Mouse (Mus musculus): Measurements from ENCODE around the gene Tssk1. TPM values are rescaled to one million over a fixed set of nuclear protein-coding genes. Genes with fewer than 3 reads are reported as not detected.
A peak's percentile ranks its signal among the peaks of the same experiment; 100 is the strongest.

The Tssk1 gene
- total RNA-seq (2015) (not detected in 2 replicates), total RNA-seq (2017) (not detected in 2 replicates)

DNA sequence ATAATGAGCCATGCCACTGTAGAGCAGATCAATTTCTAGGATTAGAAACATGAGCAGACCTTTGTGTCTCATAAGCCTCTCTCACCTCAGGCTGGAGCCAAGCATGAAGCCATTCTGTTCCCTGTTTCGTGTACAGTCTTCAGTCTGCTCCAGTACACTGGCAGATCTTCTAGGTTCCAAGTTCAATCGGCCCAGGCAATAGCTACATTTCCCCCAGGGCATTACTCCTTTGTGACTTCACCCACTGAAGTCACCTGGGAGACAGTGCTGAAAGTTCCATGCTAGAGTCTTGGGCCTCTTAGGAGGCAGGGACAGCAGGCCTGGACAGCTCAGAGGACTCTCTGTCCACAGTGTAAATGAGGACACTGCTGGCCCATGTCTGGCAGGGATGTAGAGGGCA, at the start of gene Tssk1:
Gene Tssk1 (plus strand): TSS at position 301 of the 400 bp plus-strand sequence.
- no peak for ATAC-seq (ENCODE audit: poor library complexity, severe bottlenecking)

DNA sequence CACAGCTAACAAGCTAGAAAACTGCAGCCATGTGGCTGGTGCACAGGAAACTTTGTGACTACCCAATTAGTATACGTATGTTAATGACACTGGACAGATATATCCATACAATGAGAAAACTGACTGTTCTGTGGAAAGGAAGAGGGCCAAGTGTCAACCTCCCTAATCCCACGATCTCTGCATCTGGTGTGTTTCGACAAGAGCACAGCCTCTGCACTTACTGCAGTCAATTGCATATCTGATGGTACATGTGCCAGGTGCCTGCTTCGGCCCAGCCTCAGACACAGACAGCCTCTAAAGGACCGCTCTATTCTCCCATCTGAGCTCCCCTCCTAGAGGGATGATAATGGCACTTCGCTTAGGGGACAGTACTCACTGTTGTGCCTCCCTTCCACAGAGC, 45.6 kb upstream of the Tssk1 start:
- ATAC-seq (ENCODE audit: poor library complexity, severe bottlenecking): no peak

DNA sequence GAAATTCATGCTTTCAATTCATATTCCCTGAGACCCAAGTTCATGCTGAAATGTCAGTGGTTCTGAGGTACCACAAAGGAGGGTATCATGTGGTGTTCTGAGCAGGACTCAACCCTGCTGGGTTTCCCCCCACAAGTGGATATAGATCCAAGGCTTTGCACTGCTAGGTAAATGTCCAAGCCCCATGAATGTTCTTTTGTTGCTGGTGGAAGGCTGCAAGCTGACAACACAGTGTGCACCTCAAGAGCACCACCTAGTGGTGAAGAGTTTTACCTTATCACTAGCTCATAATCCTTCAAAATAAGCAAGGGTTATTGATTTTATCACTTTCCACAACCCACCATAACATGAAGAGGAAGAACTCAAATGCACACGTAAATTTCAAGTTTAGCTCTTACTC, 45.1 kb upstream of the Tssk1 start:
- ATAC-seq (ENCODE audit: poor library complexity, severe bottlenecking): peak; percentile 35; the same call in 1 of the 2 replicates

DNA sequence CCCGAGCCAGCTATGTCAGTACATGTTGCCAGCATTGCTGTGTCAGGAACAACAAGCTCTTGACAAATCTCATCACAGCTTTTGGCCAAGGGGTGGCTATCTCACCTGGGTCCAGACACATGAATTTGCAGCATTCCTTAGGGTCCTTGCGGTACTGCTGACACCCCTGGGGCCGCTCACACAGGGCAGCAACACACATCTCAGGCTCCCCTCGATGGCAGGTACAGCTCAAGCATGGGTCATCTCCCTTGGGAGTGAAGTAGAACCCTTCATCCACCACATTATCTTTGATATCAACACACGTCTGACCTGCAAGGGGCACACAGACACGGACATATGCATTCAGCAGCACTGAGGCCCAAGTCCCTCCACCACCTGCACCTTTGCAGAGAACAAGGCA, 44.5 kb upstream of the Tssk1 start:
- no peak for ATAC-seq (ENCODE audit: poor library complexity, severe bottlenecking)

DNA sequence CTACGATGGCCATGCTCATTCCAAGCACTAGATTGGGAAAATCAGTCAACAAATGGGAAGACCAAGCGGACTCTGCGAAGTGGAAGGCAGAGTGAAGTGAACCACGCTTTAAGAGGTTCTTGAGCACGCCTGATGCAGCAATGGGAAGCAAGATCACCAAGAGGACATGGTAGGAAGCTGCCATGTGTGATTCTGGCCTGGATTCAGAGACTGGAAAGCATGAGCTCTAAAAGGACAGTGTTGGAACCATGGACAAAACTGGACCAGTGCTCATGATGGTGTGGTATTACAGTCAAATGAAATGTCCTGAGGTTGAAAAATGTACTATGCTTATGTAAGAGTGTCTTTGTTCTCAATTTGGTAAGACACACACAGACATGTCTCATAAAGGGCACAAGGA, 42.7 kb upstream of the Tssk1 start:
- no peak for ATAC-seq (ENCODE audit: poor library complexity, severe bottlenecking)

DNA sequence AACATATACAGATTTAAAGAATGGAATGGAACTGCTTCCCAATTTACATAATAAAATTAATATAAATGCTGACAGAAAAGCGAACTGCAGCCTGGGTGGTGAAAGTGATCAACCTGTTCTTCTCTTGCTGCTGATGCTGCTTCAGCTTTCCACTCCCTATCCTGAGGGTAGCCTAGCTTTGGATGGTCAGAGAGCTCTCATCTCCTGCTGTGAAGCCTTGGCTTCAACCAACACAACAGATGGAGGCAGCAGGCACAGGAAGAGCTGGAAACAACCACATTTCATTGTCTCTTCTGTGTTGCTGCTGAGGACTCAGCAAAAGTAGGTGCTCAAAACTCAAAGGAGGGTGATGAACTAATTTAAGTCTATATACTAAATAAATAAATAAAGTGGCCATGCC, 42.2 kb upstream of the Tssk1 start:
- no peak for ATAC-seq (ENCODE audit: poor library complexity, severe bottlenecking)

DNA sequence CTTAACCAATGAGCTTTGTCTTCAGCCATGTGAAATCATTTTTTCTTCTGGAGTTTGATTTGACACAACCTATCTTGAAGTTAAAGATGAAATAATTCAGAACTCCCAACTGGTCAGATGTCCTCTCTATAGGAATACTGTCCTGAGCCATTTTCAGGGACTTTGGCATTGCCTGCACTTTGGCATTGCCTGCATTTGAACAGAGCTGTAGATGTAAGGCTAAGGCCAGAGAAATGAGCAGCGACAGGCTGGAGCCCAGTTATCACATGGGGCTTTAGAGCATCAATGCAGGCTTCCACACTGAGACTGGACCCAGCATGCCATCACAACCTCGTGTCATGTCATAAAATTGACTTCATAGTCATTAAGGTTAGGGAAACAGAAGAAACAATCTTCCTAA, 40.8 kb upstream of the Tssk1 start:
- ATAC-seq (ENCODE audit: poor library complexity, severe bottlenecking): no peak

DNA sequence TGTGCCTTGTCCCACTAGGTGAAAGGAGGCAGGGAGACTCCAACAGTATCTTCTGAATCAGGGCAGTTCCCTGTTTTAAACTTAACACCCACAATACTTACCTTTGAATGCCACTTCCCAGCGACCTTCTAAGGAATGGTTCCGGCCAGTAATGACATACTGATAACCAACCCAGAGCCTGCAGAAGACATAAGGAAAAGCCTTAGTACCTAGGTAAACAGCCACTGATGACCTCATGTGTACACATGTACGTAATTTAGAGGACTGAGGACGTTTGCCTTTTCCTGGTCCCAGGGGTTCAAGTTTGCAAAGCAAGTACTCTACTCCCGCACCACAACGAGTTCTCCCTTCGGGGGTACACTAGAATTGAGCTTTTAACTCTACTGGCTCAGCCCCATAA, 36.9 kb upstream of the Tssk1 start:
- ATAC-seq (ENCODE audit: poor library complexity, severe bottlenecking): no peak

DNA sequence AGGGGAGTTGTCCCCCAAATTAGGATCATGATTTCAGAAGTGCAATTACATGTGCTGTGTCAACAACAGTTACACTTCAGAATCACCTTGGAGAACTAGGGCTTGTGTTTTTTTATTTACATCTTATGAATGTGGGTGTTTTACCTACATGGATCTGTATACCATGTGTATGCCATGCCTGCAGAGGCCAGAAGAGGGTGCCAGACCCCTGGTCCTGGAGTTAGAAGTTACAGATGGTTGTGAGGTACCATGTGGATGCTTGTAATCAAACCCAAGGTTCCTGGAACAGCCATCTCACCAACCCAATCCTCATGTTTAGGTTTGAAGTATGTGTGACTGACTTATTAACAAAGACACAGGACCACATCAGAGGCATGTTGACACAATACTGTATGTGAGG, 35.4 kb upstream of the Tssk1 start:
- ATAC-seq (ENCODE audit: poor library complexity, severe bottlenecking): no peak

DNA sequence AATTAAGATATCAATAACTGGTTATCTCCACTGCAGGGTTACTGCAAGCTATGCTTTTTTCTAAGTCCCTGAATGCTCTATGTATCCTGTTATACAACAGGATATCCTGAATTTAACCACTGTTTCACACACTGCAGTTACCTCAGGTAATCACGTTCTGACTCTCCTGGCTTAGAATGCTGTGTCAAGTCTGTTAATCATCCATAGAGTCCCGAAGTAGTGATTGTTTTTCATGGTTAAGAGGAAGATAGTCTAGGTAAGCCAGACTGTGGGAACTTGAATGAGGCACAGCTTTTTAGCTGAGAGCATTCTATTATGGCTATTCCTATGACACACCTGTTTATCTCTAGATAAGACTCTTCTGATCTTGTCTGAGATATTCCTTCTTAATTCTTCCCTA, 28.7 kb upstream of the Tssk1 start:
- no peak for ATAC-seq (ENCODE audit: poor library complexity, severe bottlenecking)

DNA sequence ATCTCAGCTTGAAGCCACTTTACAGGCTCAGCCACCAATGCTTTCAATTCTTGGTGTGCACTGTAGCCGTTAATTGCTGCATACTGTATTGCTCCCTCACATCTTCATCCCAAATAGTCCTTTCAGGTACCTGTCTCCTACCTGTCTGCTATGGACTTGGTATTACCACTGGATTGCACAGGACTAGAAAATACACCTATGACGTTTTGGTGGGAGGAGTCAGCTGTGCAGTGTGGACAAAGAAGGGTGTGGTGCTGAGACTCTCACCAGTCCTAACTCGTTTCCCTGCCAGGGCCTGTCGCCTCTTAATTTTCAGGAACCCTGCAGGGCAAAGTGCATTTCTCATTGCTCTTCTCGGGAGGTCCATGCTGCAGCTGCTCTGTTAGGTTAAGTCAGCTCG, 28.3 kb upstream of the Tssk1 start:
- ATAC-seq (ENCODE audit: poor library complexity, severe bottlenecking): no peak

DNA sequence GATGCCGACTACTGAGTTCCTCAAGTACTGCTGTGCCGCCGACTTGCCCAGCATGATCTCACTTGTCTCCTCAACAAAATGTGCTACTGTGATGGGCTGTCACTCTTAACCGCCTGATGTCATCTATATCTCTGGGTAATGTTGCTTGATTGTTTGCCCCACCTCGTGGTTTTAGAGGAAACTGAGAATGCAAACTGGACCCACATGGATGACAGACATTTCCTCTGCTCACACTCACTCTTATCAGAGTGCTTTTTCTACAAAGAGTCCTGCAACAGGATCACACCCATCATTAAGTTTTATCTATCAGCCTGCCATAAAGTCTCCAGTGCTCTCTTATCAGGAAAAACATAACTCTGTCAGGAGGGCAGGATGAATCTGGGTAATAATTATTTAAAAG, 22.8 kb upstream of the Tssk1 start:
- no peak for ATAC-seq (ENCODE audit: poor library complexity, severe bottlenecking)

DNA sequence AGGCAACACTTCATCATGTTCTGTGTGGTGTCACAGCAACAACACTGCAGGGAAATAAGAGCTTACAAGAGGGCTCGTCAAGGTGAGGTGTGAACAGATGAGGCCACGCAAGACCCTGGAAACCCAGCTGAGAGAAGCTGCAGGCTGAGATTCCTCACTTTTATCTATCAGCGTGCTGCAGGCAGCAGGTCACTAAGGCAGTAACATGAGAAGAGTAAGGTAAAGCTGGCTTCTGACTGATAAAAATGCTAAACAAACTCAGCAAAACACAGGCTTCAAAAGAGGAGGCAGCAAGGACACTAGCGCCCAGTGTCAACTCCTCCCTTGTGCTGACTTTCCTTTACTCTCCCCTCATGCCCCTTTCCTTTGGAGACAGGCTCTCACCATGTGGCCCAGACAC, 21.0 kb upstream of the Tssk1 start:
- ATAC-seq (ENCODE audit: poor library complexity, severe bottlenecking): no peak

DNA sequence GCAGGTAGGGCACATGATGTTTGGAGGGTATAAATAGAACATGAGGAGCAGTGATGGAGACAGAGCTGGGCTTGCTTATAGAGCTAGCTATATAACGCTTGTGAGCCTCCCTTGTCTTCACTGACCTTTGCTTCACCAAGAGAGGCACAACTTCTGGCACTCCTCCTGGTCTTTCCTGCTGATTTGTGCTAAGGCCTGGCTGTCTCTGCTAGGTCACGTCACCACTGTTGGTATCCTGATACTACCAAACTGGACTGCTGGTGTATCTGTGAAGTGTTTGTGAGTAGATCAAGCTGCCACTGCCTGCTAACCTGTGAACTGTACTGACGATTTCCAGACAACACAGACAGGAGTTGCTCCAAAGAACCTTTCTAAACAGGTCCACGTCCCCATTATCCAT, 18.8 kb upstream of the Tssk1 start:
- no peak for ATAC-seq (ENCODE audit: poor library complexity, severe bottlenecking)

DNA sequence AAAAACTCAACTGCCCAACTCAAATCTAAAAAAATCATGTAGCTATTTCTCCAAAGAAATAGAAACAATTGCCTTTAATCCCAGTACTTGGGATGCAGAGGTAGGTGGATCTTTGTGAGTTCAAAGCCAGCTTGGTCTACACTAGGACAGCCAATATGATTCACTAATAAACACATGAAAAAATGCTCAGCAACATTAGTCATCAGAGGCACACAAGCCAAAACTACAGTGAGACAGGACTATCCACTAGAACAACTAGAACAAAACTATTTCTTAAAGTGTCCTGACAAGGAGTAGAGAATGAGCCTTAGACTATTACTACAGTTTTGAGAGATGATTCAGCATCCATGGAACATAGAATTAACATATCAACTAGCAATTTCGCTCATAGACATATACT, 17.9 kb upstream of the Tssk1 start:
- no peak for ATAC-seq (ENCODE audit: poor library complexity, severe bottlenecking)

DNA sequence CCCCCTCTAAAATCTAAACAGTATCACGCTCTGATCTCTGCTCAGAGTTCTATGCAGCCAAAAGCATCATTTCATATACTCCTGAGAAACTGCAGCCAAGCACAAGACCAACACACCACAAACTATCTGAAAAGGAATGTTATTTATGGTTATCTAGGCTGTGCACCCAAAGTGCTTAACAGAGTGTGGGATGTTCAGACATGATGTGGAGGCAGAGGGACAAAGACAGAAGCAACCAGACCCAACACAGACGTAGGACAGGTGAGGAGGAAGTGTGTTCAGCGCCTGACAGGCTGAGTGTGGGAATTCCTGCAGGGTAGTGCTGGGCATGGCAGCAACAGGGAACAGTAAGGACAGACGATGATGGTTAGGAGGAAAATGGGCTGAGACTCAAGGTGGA, 14.5 kb upstream of the Tssk1 start:
- no peak for ATAC-seq (ENCODE audit: poor library complexity, severe bottlenecking)

DNA sequence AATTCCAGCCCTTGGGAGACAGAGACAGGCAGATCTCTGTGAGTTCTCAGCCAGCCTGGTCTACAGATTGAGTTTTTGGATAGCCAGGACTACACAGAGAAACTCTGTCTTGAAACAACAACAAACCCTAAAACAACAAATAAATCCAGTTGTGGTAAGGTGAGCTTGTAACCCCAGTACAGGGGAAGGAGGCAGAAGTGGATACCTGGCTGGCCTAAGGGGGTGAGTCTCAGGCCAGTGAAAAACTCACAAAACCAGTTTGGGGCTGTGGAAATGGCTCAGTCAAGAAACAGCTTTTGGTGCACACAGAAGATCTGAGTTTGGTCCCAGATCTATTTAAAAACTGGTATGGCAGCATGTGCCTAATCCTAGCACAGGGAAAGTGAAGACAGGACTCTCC, 11.8 kb upstream of the Tssk1 start:
- no peak for ATAC-seq (ENCODE audit: poor library complexity, severe bottlenecking)

DNA sequence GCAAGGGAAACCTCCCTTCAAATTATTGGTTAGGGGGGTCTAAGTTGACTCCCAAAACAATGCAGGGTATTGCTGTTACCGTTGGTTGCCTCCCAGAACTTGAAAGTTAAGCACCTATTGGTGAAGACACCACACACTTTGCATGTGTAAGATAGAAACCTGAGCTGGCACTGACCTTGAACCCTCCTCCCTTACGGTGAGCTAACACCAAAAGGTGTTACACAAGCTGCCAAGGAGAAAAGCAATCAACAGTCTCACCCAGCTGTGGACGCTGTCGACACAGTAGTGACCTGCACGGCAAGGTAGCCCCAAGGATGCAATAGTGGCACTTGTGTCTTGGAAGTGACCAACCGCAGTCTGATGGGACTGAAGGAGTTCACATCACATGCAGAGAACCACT, 9.9 kb upstream of the Tssk1 start:
- ATAC-seq (ENCODE audit: poor library complexity, severe bottlenecking): no peak

DNA sequence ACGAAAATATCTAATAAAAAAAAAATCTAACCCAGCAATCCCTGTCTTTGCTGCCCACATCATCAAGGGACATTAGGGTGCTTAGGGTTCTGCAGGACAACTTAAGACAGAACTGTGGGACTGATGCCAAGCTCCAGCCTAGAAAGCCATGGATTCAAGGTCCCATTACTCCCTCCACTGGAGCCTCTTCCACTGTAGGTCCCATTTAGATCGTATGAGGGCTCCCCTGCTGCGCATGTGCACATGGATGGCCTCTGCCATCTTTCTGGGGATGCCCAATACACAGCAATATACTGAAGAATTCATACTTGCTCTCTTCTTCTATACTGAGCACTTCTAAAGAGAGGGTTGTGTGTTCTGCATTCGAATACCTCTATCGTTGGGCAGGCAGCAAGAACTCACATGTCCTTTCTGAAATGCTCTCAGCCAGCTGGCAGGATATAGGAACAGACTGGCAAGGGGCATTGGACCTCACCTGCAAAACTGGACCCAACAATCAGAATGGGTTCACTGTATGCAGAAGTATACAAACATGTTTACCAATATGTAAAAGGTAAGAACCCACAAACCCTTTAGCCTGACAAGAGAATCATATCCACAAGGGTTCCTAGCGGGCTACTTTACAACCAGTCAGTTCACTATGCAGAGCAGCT, 4.2 kb upstream of the Tssk1 start:
- ATAC-seq (ENCODE audit: poor library complexity, severe bottlenecking): no peak

DNA sequence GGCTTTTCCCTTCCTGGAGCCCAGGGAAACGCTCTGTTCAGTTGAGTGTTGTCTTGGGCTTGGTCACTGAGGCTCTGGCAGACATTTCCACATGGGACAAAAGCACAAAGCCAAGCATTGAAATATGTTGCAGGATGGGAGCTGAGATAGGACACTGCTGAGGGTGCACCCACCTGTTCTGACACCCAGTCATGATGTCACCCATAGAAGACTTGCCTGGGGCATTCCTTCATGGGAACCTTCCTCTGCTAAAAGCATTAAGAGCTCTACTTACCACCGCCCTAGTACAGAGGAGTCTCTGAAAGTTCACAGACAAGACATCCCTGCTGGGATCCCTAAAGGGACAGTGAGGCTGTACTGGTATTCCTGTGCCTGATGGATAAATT, 3.7 kb upstream of the Tssk1 start:
- ATAC-seq (ENCODE audit: poor library complexity, severe bottlenecking): no peak

DNA sequence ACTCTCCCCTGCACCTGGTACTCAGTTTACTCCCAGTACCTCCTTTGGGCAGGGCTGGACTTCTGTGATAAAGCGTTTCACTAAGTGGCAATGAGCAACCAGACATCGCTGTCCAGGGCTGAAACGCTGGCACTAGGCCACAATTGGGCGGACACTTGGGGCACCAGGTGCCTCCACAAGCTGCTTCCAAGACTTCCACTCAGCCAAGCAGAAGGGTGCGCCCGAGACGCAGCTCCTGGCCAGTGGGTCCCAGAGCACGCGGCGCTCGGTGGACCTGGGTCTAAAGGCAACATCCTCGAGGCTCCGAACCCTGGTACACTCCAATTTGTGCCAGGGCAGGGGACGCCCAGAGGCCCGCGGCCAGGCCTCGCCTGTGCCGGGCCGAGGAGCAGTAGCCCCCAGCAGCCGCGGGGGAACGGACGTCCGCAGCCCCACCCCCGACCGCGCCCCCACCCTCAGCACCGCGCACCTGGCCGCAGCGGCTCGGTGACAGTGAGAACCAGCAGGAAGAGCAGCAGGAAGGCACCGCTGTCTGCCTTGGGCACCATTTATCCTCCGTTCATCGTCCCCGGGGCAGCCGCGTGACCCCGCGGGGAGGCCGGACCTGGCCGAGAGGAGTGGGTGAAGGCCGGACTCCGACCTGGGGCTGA, 3.0 kb upstream of the Tssk1 start:
- ATAC-seq (ENCODE audit: poor library complexity, severe bottlenecking): peak; percentile 26

DNA sequence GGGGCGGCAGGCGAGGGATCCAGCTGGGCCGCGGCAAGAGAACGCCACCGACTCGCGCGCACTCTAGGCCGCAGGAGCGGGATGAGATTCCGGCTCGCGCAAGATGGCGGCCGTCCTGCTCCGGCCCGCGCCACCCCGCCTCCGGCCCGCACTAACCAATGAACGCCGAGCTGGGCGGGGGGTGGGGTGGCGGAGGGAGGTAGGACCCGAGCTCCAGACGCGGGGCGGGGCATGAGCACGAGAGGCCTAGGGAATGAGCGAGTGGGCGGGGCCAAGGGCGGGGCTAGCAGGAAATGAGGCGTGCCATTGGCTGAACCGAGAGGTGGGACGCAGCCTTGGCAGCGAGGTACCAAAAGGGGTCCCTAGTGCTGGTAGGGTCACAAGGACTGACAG, 2.5 kb upstream of the Tssk1 start, which contains the start of gene Gm20518:
Gene Gm20518 (minus strand): TSS at position 105 of the 393 bp plus-strand sequence.
- ATAC-seq (ENCODE audit: poor library complexity, severe bottlenecking): peak; percentile 96

DNA sequence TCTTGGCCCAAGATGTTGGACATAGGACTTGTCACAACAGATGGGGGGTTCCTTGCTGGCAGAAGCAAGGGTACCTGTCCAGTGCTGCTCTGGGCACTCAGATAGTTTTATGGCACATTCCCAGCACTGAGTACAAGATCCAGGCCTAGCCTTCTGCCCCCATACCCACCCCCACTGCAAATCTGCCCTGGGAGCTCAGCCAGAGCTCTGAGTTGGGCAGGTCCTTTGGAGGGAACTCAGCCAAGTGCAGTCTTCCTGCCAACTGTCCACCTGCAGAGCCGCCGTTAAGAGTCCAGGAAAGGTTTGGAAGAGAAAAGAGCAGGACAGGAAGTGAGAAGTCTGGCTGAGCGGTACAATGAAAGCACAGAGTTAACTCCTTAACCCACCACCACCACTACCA, 1.4 kb upstream of the Tssk1 start:
- no peak for ATAC-seq (ENCODE audit: poor library complexity, severe bottlenecking)

Measured in megakaryocyte, adult 5-6 weeks (primary cell).